Mouse (Mus musculus): Measurements from ENCODE around the gene Sec14l2.
"Not testable (repeated sequence)": the region's sequence is repeated elsewhere in the genome, so short reads cannot be mapped to it uniquely, and the experiment has no call there.

Gene Sec14l2

DNA sequence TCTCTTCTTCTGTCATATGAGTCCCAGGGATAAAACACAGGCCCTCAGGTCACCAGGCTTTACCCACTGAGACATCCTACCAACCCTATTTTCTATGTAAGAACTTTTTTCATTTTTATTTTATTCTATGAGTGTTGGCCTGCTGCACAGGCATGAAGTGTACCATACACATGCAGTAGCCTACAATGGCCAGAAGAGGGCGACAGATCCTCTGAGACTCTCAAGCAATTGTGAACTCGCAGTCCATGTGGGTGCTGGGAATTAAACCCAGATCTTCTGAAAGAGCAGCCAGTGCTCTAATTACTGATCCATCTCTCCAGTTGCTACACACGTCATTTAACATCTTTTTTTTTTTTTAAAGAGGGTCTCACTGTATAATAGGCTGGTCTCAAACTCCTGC, 10.2 kb upstream of the Sec14l2 start:
- peak; percentile 73 for DNase-seq (ENCODE audit: low read depth, low spot score)

DNA sequence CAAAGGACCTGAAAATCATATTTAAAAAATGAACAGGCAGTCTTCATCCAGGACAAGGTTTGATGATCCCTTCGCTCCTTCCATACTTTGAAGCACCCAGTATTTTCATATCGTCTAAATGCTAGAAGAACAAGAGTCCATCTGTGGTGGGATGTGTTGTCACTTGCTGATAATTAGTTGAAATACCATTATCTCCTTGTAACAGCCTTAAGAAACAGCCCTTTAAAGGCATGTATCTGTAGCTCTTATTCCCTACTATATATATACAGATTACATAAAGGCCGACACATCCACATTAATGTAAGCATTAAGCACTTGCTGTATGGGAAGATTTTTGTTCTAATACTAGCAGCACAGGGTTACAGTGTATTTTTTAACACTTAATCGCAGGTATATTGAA, 5.2 kb upstream of the Sec14l2 start:
- not testable (repeated sequence) for DNase-seq (ENCODE audit: low read depth, low spot score)

DNA sequence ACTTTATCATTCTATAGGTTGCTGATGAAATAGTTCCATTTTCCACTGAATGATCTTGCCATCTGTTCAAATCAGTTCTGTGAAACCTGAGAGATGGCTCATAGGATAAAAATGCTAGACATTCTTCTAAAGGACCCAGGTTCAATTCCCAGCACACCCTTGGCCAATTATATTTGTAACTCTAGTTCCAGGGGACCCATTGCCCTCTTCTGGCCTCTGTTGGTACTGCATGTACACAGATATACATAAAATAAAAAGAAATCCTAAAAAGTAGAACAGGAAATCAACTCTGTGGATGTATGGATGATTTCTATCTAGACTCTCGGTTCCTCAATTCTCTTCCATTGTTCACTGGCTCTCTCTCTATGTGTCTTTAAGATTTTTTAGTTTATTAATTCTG, 3.8 kb upstream of the Sec14l2 start:
- peak; percentile 49 for DNase-seq (ENCODE audit: low read depth, low spot score)

DNA sequence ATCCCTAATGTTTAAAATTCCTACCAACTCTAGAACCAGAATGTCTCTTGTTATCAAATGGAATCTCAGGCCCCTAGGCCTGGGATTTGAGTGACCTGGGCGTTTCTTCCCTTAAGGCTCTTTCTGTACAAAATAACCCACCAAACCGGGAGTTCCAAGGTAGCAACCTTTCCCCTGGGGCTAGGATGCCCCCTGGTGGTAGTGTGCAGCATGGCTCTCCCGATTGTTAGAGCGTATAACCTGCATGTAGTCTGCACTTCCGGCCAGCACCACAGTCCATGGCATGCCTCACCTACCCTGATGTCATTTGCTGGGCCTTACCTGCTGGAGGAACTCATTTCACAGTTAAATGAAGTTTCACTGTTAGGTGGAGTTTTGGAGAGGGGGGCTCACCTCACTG, 707 bp upstream of the Sec14l2 start:
- peak; percentile 85 for DNase-seq (ENCODE audit: low read depth, low spot score)

DNA sequence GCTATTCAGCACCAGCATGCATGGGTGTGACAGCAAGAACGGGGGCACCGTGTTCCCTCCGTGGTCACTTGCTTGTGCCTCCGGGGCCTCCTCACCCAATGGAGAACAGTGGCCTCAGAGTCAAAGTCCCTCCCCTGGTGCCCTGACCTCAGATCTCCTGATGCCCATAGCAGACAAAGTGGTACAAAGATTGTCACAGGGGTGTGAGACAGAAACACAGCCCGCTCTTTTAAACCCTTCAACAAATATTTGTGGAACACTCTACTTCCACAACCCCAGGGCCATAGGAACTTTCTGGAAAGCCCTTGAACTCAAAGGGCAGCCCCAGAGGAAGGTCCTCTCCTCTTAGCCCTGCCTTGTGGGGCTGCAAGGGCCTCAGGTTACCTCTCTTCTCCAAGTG, 989 bp downstream of the Sec14l2 start:
- no peak for DNase-seq (ENCODE audit: low read depth, low spot score)

DNA sequence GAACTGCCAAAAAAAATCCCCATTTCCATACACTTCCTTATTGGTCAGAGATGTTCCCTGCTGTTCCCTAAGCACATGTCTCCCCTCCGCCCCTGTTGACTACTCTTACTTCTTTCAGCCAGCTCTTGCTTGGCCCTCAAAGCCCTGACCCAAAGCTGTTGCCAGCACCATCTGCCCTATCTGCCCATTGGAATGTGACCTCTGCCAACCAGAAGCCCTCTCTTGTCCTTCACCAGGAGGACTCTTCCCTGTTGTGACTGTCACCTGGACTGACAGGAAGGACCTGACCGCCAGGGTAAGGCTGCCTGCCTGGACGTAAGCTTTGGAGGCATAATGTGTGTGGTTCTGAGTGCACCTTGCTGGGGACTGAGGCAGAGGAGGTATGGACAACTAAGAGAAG, 1.5 kb downstream of the Sec14l2 start:
- no peak for DNase-seq (ENCODE audit: low read depth, low spot score)

DNA sequence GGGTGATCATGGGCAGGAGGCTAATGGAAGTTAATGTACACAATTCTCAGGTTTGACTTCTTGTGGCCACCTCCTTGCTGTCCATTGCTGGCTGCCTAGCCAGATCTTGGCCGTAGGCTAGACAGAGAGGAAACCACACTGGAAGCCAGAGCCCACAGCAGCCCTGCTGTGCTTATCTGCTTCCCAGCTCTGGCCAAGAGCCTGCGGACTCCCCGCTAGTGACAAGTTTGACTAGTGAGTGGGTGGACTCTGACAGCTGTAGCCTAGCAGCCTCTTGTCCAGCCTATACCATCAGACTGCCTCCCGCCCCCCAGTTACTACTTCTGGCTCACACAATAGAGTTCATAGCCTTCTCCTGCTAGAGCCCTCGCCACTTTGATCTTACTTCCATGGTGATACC, 3.6 kb downstream of the Sec14l2 start:
- no peak for DNase-seq (ENCODE audit: low read depth, low spot score)

DNA sequence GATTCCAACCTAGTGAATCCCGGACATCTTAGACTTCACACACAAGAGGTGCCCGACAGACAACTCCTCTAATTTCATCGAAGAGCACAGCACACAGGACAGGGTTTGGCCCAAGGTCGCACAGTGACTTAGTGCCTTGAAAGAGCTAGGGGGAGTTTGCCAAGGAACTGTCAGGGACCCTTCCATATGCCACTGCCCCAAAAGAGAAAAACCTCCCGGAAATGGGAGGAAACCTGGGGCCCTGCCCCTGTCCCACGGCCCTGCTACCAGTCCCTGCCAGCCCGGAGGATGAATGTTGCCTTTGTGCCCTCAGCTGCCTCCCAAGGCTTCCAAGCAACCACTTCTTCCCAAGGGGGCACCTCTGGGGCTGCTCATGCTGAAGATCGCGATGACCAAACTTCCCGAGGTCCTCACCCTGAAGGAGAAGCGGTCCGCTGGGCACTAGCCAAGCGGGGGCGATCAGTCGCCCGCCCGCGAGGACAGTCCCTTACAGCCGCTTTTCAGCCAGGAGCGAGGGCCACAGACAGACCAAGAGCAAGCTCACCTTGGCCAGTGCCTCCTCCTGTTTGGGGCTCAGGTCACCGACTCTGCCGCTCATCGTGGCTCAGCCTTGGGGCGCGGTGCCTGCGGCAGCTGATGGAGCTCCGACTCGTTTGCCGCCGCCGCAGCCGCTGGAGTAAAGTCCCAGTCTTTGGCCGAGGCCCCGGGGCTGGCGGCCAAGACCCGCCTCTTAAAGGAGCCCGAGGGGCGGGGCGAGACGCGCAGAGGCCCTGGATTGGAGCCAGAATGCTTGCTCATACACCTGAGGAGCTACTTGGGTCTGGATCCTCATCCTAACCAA, 4.9 kb downstream of the Sec14l2 start:
- peak; percentile 89 for DNase-seq (ENCODE audit: low read depth, low spot score)

DNA sequence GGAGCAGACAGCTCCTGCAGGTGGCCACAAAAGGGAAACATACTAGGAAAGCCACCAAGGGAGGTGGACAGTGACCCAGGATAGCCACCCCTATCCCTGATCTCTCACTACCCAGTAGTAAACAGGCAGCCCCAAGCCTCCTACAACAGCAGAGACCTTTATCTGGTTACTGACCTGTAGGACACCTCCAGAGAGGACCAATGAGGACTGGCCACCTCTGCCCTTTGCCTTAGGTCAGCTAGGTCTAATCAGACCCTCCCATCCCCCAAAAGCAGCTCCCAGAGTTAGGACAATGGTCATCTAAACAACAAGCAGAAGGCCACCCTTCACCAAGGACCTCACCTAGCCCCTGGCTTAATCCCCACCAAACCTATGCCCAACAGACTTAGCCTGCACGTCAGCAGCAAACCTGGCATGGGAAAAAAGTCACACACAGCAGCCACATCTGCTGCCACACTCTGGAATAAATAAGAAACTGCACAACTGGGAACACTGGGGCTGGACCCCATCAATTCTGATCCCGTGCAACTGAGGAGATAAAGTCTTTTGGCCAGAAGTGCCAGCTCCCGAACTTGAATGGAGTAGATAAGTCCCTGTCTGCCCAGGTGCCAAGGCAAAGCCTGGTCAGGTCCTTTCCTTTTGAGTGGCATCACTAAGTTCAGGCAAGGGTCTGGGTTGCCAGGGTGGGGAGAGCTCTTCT, 5.7 kb downstream of the Sec14l2 start:
- DNase-seq (ENCODE audit: low read depth, low spot score): no peak

DNA sequence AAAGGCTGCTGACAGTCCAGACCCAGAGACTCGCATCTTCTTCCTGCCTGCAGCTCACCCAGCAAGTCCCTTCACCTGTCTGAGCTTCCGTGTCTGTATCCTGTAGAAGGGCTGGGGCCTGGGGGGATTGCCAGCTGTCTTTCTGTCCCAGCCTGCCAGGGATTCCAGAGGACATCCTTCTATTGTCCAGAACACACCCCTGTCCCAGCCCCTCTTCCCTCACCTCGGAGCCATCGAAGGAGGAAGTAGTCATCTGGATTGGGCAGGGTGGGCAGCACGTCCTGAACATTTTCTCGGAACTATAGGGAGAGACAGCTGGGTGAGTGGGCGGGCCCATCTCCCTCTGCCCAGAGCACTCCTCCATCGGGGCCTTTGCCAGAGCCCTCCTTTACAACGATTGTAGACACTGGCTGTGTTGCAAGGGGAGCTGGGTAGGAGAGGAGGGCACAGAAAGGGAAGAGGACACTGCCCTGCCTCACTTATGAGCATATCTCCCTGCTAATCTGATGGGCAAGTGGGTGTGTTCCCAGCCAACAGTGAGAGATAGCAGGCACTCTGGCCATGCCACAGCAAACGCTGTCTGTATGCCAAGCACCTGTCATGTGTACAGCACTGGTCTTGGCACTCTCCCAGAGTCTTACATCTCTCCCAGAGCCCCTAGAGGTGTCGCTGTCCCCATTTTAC, 6.6 kb downstream of the Sec14l2 start:
- no peak for DNase-seq (ENCODE audit: low read depth, low spot score)

DNA sequence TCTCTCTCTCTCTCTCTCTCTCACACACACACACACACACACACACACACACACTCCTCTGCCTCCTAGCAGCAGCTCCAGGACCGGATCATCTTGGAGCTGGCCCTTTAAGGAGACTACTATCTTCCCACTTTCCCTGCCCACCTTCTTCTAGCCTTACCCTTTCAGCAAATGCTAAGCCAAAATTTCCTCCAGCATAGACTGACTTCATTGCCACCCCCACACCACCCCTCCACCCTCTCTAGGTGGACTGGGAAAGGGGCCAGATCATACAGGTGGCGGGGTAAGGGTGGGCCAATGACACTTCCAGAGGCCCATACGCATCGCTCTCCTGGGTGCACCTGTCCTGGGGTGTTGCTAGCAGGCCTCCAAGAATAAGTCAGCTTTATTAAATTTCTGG, 7.8 kb downstream of the Sec14l2 start:
- DNase-seq (ENCODE audit: low read depth, low spot score): no peak

DNA sequence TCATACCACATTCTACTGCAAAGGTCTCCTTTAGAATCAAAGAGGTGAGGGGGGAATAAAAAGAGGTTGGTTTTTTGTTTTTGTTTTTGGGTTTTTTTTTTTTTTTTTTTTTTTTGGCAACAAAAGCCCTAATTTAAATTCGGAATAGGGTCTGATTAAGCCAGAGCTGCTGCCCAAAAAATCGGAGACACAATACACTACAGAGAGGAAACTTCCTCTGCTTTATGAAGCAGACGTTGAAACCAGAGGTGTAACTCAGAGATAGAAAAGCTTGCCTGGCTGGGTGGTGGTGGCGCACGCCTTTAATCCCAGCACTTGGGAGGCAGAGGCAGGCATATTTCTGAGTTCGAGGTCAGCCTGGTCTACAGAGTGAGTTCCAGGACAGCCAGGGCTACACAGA, 8.7 kb downstream of the Sec14l2 start:
- not testable (repeated sequence) for DNase-seq (ENCODE audit: low read depth, low spot score)

DNA sequence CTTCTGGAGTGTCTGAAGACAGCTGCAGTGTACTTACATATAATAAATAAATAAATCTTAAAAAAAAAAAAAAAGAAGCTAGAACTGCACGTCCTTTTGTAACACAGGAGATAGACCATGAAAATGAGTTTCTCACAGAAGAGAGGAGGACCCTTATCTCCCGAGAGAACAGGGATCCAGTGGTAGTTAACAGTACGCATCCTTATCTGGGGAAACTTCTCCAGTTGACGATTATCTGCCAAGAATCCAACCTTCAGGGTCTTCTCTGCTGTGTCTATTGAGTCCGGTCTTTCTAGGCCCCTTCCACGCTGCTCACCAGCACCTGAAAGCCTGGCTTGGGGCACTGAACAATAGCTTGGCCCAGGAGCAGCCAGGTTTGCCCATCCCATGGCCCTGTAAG, 9.2 kb downstream of the Sec14l2 start:
- DNase-seq (ENCODE audit: low read depth, low spot score): no peak

DNA sequence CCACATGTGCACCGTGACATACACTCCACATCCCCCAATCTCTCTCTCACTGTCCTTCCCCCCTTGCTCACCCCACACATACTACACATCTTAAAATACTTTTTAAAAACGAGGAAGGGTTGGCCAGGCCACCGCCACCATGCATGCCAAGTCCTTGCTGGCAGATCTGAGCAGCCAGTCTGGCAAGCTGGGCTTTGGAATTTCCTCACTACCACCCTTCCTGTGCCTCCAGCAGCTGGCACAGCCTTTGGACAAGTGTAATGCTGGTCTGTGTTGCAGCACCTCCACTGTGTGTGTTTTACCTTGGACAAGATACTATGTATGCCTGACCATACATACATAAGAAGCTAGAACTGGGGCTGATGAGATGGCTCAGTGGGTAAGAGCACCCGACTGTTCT, 9.7 kb downstream of the Sec14l2 start:
- no peak for DNase-seq (ENCODE audit: low read depth, low spot score)

DNA sequence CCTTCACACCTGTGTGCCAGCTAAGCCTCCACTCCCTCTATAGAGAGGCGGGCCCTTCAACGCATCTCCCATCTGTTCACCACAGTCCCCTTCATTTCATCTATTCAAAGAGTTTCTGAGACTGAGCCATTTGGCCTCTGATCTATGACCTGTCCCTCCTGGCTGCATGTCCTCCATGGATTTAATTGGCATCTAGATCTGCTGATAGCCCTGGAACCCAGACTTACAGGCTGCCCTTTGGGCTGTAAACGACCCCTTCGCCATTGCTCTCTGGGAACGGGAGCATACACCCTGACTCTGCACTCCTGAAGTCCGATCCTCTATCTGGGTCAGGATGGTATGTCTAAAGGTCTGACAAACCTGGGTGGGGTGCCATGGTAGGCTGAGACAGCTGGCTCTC, 10.4 kb downstream of the Sec14l2 start:
- no peak for DNase-seq (ENCODE audit: low read depth, low spot score)

DNA sequence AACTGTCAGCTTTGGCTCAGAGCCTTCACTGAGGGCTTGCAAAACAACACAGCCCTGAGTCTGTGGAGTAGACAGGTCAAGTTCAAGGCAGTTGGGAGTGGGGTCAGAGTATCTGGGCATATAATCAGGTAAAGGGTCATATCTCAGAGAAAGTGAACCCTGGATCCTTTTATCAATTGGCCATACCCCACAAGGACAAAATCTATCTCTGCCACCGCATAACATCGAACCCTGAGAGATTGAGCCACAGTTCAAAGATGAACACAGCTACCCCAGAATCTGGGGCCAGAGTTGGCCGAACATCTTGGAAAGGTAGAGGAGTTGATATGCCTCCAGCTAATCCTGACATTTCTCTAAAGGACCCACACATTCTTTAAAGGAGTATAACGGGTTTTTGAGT, 11.2 kb downstream of the Sec14l2 start:
- no peak for DNase-seq (ENCODE audit: low read depth, low spot score)

DNA sequence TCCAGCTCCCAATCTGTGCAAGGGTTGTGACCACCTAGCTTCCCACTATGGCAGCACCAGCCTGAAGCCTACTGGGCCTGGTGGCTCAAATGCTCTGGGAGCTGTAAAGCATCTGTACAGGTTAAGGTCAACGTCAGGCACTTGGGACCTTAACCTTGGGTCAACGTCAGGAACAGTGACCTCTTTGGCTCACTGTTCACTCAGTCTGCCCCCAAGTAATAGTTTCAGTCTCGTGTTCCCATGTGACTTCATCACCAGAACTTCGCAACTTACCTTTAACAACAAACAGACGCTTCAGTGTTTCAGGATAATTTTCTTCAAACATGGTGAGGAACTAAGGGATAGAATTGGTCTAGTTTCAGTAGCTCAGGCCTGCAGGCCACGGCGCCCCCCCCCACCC, 14.5 kb downstream of the Sec14l2 start:
- DNase-seq (ENCODE audit: low read depth, low spot score): no peak

DNA sequence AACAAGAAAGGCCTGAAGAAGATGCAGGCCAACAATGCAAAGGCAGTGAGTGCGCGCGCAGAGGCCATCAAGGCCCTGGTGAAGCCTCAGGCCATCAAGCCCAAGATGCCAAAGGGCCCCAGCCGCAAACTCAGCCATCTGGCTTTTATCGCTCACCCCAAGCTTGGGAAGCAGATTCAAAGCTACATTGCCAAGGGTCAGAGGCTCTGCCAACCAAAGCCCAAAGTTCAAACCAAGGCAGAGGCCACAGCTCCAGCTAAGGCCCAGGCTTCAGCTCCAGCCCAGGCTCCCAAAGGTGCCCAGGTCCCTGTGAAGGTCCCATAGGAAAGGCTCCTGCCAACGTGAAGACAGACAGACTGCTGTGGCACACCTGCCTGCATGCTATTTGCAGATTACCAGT, 15.3 kb downstream of the Sec14l2 start:
- not testable (repeated sequence) for DNase-seq (ENCODE audit: low read depth, low spot score)

DNA sequence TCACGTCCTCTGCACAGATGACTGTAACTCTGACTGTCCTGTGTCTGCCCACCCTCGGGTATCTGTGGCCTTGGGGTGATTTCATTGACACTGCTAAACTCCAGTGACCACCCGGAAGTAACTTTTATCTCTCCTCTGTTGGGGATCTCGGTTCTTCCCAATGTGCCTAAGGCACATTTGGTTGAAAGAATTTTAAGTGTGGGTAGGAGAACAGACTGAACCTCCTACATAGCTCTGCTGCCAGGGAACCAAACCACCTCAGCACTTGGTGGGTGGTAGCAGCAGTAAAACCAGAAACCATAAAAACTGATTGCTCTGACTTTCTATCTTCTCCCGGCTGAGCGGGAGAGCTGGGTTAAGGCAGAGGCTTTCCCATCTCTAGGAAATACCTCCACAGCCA, 17.8 kb downstream of the Sec14l2 start:
- DNase-seq (ENCODE audit: low read depth, low spot score): no peak

DNA sequence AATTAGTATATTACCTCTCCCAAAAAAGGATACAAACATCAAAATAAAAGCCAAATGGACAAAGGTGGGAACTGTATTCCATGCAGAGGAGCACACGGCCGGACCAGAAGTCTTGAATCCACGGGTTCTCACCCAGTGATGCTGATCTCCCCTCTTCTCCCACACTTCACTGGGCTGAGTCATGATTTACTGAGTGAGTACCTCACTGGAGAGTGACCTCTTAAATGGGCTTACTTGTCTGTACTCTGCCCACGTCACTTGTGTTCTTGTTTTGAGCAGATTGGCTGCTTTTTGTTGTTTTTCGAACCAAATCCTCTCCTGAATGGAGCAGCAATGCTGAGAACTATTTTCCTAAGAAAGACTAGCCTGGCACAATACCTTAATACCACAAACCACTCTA, 18.2 kb downstream of the Sec14l2 start:
- no peak for DNase-seq (ENCODE audit: low read depth, low spot score)

DNA sequence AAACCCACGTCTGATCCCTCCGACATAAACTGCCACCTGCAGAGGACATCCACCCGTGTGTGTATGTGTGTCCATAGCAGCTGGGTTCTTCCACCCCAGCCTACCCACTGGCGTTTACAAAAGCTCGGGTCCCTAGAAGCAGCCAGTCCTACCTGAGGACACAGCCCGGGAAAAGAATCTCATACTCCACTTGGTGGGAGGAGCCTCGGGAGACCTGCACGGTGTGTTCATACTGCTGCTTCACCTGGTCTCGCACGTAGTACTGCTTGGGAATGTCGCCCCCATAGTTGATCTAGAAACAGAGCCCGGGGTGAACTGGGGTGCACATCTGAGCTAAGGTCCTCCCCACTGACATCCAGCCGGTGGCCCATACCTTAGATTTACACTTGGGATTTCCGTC, 19.7 kb downstream of the Sec14l2 start:
- DNase-seq (ENCODE audit: low read depth, low spot score): no peak

DNA sequence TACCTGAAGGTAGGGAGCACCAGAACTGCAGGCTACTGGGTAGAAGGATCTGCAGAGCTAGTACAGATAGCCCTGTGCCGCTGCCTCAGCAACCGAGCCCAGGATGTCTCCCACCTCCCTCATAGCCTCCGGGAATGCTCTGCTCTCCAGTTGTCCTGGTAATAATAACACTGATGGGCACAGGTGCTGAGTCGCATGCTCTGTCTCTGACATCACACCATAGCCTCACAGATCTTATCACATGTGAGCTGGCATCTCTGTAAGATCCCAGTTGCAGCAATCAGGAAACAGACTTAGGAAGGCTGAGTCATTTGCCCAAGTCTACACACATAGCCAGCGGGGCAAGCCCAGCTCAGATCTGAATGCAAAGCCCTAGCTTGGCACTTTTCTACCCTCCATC, 21.4 kb downstream of the Sec14l2 start:
- DNase-seq (ENCODE audit: low read depth, low spot score): no peak

DNA sequence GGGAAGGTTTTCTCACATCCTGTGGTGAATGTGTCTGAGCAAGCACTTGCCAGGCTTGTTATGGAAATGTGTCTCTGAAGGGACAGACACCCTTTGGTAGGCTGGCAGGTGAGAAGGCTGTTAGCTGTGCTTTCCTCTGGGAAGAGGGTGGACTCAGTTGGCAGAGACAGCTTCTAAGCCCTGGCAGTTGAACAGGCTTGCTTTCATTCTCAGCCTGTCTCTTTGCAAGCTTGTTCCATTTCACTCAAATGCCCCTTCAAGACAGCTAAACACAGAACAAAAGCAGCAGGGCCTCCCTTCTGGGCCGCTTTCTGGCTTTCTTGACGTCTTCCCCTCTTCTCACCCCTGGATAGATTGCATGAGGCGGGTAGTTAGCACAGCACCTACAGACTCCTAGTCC, 23.8 kb downstream of the Sec14l2 start:
- no peak for DNase-seq (ENCODE audit: low read depth, low spot score)

Data from ZHBTc4 (cell line).